Mouse (Mus musculus): ENCODE data around the gene Acsl1.

The Acsl1 gene

GRCm38 (mm10) chr8:46470792-46471781, at the start of gene Acsl1:
Acsl1 (plus strand) TSS chr8:46471037.
- DNase-seq: peak; percentile 98

GRCm38 (mm10) chr8:46421515-46421914, 49.3 kb upstream of the Acsl1 start:
- no peak for DNase-seq

GRCm38 (mm10) chr8:46427940-46428339, 42.9 kb upstream of the Acsl1 start:
- no peak for DNase-seq

- no peak for DNase-seq
These were observed 41.0 kb upstream of the Acsl1 start for GRCm38 (mm10) chr8:46429871-46430270.

GRCm38 (mm10) chr8:46431921-46432320, 38.9 kb upstream of the Acsl1 start:
- no peak for DNase-seq

GRCm38 (mm10) chr8:46432581-46432980, 38.3 kb upstream of the Acsl1 start:
- no peak for DNase-seq

GRCm38 (mm10) chr8:46433656-46434055, 37.2 kb upstream of the Acsl1 start:
- no peak for DNase-seq

GRCm38 (mm10) chr8:46438491-46438890, 32.3 kb upstream of the Acsl1 start:
- DNase-seq: no peak

GRCm38 (mm10) chr8:46445964-46446915, 24.6 kb upstream of the Acsl1 start:
- DNase-seq: no peak

- no peak for DNase-seq
These were observed 23.5 kb upstream of the Acsl1 start for GRCm38 (mm10) chr8:46447334-46447733.

- no peak for DNase-seq
These were observed 22.2 kb upstream of the Acsl1 start for GRCm38 (mm10) chr8:46448606-46449005.

- no peak for DNase-seq
These were observed 21.8 kb upstream of the Acsl1 start for GRCm38 (mm10) chr8:46449063-46449462.

GRCm38 (mm10) chr8:46449723-46450251, 21.1 kb upstream of the Acsl1 start:
- no peak for DNase-seq

GRCm38 (mm10) chr8:46458215-46458811, 12.5 kb upstream of the Acsl1 start:
- DNase-seq: no peak

- DNase-seq: no peak
These were observed 2.4 kb upstream of the Acsl1 start for GRCm38 (mm10) chr8:46468400-46468799.

GRCm38 (mm10) chr8:46469071-46469769, 1.6 kb upstream of the Acsl1 start:
- DNase-seq: no peak

- peak in 1 of 2 experiments; percentile 23 for DNase-seq
These were observed 596 bp upstream of the Acsl1 start for GRCm38 (mm10) chr8:46470091-46470791.

- no peak for DNase-seq
These were observed 1.2 kb downstream of the Acsl1 start for GRCm38 (mm10) chr8:46471926-46472485.

- no peak for DNase-seq
These were observed 3.3 kb downstream of the Acsl1 start for GRCm38 (mm10) chr8:46474120-46474519.

- no peak for DNase-seq
These were observed 3.8 kb downstream of the Acsl1 start for GRCm38 (mm10) chr8:46474634-46475033.

GRCm38 (mm10) chr8:46475404-46475803, 4.6 kb downstream of the Acsl1 start:
- DNase-seq: no peak

Measured in cerebellum, postnatal 14 days (tissue).